Mouse (Mus musculus) urinary bladder, postnatal 14 days (tissue): ENCODE measurements around the gene Ezh1.

ENCODE experiments used
- DNase-seq: peaks from one replicate; pipeline ENCODE4 v3.0.0; 2021; ENCODE audit warnings: low spot score

Gene Ezh1

GRCm38 (mm10) chr11:101246702-101247012 is 20.4 kb upstream of the Ezh1 start:
- DNase-seq: no peak

GRCm38 (mm10) chr11:101245855-101246701 is 19.8 kb upstream of the Ezh1 start, which contains the start of gene Ramp2:
Ramp2 (plus strand) TSS chr11:101246028.
- peak; percentile 42 for DNase-seq

GRCm38 (mm10) chr11:101245071-101245470 is 18.8 kb upstream of the Ezh1 start:
- DNase-seq: no peak

GRCm38 (mm10) chr11:101238071-101238647 is 11.9 kb upstream of the Ezh1 start:
- DNase-seq: no peak

DNA sequence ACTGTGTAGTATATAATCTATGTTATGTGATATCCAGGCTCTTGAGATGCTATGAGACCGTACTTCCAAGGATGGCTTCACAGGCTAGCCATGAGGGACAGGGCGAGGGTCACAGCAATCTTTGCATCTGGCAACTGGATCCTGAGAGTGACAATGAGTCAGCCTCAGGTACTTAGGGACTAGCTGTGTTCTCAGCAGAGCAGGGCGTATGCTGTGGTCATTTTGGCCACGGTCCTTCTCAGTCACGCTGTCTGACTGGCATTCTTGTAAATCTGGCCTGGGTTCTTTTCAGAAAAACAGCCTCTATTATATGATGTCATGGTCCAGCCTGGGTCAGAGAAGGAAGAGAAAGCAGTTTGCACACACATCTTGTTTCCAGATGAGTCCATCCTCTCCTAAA is 10.5 kb upstream of the Ezh1 start:
- no peak for DNase-seq

DNA sequence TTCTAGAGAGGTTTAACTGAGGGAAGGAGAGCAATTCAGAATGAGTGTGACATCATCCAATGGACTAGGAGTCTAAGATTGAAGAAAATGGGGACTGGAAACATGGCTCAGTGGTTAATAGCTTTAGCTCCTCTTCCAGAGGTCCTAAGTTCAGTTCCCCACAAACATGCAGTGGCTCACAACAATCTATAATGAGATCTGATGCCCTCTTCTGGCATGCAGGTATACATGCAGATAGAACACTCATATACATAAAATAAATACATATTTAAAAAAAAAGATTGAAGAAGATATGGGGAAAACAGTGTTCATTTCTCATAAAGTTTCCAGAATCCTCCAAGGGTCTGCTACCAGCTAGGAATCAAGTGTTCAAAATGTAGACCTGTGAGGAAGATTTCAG is 9.2 kb upstream of the Ezh1 start:
- no peak for DNase-seq

- DNase-seq: no peak
Measured at GRCm38 (mm10) chr11:101234124-101234523, 7.9 kb upstream of the Ezh1 start.

- no peak for DNase-seq
Measured at GRCm38 (mm10) chr11:101233240-101233639, 7.0 kb upstream of the Ezh1 start.

DNA sequence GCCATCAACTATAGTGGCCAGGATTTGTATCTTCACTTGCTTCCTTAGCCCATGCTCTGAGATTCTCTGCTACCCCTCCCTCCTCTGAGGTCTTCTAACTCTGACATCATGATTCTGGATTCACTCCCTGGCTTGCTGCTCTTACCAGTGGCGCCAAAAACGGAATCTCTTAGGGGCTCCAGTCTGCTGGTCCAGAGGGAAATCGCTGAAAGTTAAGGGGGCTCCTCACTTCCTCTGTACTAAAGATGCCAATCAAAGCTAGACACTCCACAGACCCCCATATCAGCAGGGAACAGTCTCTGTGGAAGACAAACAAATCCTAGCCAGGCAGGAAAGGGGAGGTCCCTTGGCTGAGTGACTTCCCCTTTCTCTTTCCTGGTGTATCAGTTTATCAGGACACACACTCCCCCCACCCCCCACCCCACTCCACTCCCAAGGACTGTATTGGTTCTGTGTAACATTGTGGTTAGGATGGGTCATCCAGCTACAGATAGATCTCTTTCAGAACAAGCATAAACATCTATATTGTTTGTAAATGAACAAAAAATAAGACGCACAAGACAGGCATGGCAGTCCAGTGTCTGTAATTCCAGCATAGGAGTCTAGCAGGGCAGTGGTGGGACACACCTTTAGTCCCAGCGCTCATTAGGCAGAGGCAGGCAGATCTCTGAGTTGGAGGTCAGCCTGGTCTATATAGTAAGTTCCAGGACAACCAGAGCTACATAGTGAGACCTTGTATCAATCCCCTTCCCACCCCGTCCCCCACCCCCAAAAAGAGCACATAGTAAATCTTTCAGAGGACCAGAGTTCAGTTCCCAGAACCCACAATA is 6.0 kb upstream of the Ezh1 start:
- DNase-seq: no peak

- peak; percentile 55 for DNase-seq
Measured at GRCm38 (mm10) chr11:101230991-101231871, 5.0 kb upstream of the Ezh1 start.

DNA sequence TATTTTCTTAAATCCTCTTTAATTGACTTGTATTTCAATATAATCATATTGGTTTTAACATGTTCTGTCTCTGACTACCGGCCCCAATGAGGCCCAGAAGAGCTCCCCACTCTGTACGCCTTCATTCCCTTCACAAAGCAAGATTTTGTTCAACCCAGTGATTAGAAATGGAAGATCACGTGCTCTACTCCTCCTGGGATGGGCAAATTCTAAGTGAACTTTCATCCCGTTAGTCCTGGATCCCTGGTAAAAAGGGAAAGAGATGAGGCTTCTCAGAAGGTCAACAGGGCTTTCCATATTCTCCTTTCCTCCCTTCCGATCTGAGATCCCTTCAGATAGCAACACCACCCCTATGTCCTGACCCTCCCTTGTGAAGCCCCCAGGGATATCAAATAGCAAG is 4.3 kb upstream of the Ezh1 start:
- no peak for DNase-seq

DNA sequence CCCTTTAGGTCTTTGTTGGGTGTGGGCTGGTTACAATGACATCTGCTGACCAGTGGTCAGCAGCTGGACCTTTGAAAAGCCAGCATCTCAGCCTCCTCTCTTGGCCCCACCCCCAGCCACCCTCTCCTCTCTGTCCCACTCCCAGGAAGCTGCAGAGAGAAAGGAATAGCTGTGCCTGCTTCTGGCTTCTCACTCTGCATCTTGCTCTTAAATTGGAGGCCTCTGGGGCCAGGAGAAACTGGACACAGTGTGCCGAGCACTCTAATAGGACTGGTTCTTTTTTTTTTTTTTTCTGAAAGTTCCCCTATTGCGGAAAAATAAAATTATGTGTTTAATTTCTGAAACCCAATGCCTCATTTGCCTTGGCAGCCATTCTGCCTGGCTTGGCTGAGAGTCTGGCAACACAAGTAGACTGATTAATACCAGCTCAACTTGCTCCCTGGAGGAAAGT is 3.8 kb upstream of the Ezh1 start:
- DNase-seq: peak; percentile 59

- peak; percentile 32 for DNase-seq
Measured at GRCm38 (mm10) chr11:101229361-101229900, 3.2 kb upstream of the Ezh1 start.

GRCm38 (mm10) chr11:101225331-101226064 is 765 bp downstream of the Ezh1 start:
- DNase-seq: no peak

DNA sequence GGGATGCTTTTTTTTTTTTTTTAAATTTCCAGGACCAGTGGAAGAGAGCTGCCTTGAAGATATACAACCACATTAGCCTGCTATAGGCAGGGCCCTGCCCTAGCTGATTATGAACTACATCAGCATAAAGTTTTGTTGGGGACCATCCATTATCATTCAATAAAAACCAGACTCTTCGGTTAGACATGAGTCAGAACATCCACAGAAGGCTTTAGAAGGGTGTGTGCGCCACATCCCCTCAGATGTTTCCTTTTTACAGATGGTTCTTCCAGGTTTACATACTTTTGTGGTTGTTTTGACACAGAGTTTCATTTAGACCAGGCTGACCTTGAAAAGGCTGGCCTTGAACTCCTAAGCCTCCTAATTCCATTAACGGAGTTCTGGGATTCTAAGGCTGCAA is 1.9 kb downstream of the Ezh1 start:
- no peak for DNase-seq

GRCm38 (mm10) chr11:101221306-101221986 is 4.8 kb downstream of the Ezh1 start:
- no peak for DNase-seq

DNA sequence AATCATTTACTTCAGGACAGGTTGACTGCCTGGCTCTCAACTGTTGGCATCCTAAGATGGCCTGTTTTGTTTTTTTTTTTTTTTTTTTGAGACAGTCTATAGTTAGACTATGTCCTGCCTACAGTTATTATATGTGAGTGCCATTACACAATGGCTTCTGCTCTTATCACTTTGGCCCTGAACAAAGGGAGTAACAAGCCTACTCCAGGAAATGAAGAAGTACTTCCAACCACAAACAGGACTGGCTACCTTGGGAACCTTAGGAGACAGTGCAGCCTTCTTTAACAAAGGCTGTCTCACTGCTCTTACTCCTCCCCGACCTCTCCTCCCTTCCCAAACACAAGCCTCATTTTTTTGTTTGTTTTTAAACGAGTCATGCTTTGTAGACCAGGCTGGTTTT is 5.4 kb downstream of the Ezh1 start:
- no peak for DNase-seq

DNA sequence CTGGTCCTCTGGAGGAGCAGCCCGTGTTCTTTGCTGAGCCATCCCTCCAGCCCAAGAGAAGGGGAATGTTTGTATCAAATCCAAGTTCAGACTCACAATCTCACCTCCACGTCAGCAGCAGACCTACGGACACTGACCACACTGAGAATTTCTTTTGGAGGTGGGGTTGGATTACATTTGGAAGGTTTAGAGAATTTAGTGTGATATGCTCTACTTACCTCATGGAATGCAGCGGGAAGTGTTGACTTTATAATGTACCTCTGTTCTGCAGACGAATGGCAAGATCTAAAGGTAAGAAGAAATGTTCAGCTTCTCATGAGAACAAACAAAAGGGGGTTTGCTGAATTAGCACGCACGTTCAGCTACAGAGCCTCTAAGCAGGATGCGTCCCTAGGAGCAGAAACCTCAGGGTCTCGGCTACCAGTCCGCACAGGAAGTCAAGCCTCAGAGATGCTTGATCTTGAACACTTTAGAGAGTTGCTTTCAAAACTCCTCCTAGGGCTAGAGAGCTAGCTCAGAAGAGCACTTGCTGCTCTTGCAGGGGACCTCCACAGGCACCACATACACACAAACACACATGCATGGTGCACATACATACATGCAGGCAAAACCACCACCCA is 7.7 kb downstream of the Ezh1 start:
- DNase-seq: no peak

DNA sequence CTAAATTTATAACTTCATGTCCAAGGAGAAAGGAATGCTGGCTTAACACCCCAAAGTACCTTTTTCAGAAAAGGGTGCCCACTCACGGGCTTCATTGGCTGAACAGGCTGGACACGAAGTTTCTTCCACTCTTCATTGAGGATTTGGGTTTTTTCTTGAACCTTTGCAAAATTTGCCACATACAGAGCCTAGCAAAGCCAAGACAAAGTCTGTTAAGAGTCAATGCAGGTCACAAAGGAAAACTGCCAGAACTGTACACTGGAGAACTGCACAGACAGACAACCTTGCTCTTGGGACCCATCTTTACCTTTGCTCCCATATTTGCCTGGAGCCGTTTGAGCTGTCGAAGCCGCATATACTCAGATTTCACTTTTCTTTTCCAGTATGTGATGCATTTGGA is 9.3 kb downstream of the Ezh1 start:
- DNase-seq: no peak

GRCm38 (mm10) chr11:101211970-101212369 is 14.3 kb downstream of the Ezh1 start:
- no peak for DNase-seq
